Mouse (Mus musculus): ENCODE measurements around the gene Pgam1. TPM values are rescaled to one million over a fixed set of nuclear protein-coding genes. Genes with fewer than 3 reads are reported as not detected.

Gene Pgam1
- 50.5 TPM for total RNA-seq (2023)

GRCm38 (mm10) chr19:41911178-41912073 is at the start of gene Pgam1:
Gene Pgam1 (plus strand): TSS chr19:41911923.

DNA sequence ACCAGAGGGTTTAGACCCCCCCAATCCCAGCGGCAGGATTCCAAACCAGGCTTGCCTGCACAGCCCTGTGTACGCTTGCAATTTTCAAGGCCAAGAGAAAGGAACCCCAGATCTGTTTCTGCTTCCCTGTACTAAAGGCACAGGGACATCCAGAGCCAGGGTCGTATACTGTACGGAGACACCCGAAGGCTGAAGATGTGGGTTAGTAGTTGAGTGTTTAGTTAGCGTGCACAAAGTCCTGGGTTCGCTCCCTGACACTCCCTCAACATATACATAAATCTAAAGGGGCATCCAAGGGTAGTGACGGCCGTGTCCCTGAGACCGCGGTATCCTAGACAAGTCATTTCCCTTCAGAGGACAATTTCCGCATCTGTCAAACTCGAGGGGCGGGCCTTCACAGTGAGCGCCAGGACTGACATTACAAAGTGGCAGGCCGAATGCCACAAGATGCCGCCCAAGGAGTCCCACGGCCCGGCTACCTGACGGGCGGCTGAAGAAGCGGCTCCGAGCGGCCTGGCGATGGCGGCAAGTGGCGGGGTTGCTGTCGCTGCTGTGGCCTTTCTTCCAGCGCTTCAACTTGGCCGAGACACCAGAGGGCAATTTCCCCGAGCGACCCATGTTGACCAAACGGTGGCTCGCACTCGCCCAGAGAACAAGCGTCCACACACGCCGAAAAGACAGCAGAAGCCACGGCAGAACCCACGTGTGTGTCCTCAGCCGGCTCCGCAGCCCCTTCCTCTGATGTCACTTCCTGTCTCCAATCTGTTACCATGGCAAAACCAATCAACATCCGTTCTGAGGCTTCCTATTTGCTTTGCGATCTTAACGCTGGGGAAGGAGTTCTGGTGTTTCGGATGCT is 16.0 kb upstream of the Pgam1 start, which contains the start of gene Rrp12:
Gene Rrp12 (minus strand): TSS at position 714 of the 859 bp plus-strand sequence.

GRCm38 (mm10) chr19:41933179-41934086 is 21.7 kb downstream of the Pgam1 start, which contains the start of the genes Exosc1 and Zdhhc16:
Gene Exosc1 (minus strand): TSS chr19:41933423.
Gene Zdhhc16 (plus strand): TSS chr19:41933480.

Other genes starting within 250 kb of the Pgam1 start
- 0.21 TPM for gene Slit1, start 168.3 kb upstream of the Pgam1 start, total RNA-seq (2023)
- 2.7 TPM for gene Arhgap19, start 109.9 kb upstream of the Pgam1 start, total RNA-seq (2023)
- gene Frat1, start 82.0 kb upstream of the Pgam1 start, total RNA-seq (2023): 72.4 TPM
- 138 TPM for gene Frat2, start 63.8 kb upstream of the Pgam1 start, total RNA-seq (2023)
- 29.6 TPM for gene Rrp12, start 15.8 kb upstream of the Pgam1 start, total RNA-seq (2023)
- gene Exosc1, start 21.5 kb downstream of the Pgam1 start, total RNA-seq (2023): 46.8 TPM
- gene Zdhhc16, start 21.6 kb downstream of the Pgam1 start, total RNA-seq (2023): 37.5 TPM
- gene Mms19, start 69.2 kb downstream of the Pgam1 start, total RNA-seq (2023): 135 TPM
- gene Ubtd1, start 69.8 kb downstream of the Pgam1 start, total RNA-seq (2023): 7.4 TPM
- not detected for gene Ankrd2, start 124.1 kb downstream of the Pgam1 start, total RNA-seq (2023)
- not detected for gene Hoga1, start 133.7 kb downstream of the Pgam1 start, total RNA-seq (2023)
- gene 4933411K16Rik, start 140.3 kb downstream of the Pgam1 start, total RNA-seq (2023): not detected
- gene Morn4, start 174.4 kb downstream of the Pgam1 start, total RNA-seq (2023): 0.41 TPM
- 51.7 TPM for gene Pi4k2a, start 178.5 kb downstream of the Pgam1 start, total RNA-seq (2023)
- 7.4 TPM for gene Avpi1, start 217.1 kb downstream of the Pgam1 start, total RNA-seq (2023)
- gene Marveld1, start 235.5 kb downstream of the Pgam1 start, total RNA-seq (2023): 10.8 TPM

Data from CD4-positive naive resting alpha-beta T cell, adult 57 days (primary cell).